Mouse (Mus musculus): ENCODE measurements around the gene Gimap1. TPM values are rescaled to one million over a fixed set of nuclear protein-coding genes. Genes with fewer than 3 reads are reported as not detected.

Gene Gimap1
- total and polyA plus RNA-seq, 3 experiments = not detected

DNA sequence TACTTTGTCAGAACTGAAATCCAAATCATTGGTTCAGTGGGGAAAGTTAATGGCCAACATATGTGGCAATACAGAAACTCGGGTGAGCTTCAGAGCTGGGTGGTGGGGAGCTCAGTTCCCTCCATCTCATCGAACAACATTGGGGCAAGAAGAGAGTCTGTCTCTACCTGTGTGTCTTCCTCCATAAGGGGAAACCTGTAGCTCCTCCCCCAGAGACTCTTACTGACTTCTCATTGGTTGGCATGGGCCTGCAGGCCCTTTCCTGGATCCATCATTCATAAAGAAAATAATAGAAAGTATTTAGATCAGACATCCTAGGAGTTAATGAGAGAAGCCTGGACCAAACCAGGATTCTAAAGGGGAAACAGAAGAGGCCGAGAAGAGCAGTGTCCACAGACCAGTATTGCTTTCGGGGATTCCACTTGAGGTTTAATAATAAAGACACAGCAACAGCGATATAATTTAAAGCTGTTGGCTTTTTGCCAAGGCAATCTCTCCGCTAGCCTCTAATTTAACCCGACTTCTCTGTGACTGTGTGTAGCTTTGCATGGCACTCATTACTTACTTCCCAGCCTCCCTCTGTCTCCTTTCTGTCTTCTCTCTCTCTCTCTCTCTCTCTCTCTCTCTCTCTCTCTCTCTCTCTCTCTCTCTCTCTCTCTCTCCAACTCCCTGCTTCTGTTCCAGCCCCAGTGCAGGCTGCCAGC, 24.9 kb downstream of the Gimap1 start:
- H3K4me1 ChIP-seq (ENCODE audit: control insufficient read depth in 1 of 2, insufficient read depth in 2 of 2, low read length in 2 of 2) = no peaks in the 10 kb centered on the region
- no peak overlapping the region for H3K4me3 ChIP-seq (ENCODE audit: control insufficient read depth in 1 of 2, insufficient read depth in 1 of 2, low read depth in 2 of 2, low read length in 2 of 2)
- no peaks in the 10 kb centered on the region for H3K79me2 ChIP-seq (ENCODE audit: control insufficient read depth, insufficient read depth, low read length, poor library complexity)
- no peak for DNase-seq (ENCODE audit: low read depth, low spot score)
- no peaks in the 10 kb centered on the region for H3K27me3 ChIP-seq (ENCODE audit: control insufficient read depth in 1 of 2, insufficient read depth in 2 of 2, low read length in 2 of 2)
- no peak overlapping the region for H3K27ac ChIP-seq (ENCODE audit: control insufficient read depth, low read depth, low read length)
- TF ChIP-seq RAD21 (IDR thresholded peaks at IDR 0.05; ENCODE audit: low read depth, low read length) (no peak), RCOR1 (IDR thresholded peaks at IDR 0.05; ENCODE audit: low read depth, low read length) (no peak), ZMIZ1 (IDR thresholded peaks at IDR 0.05; ENCODE audit: low read depth, low read length) (no peak)
- H3K9me3 ChIP-seq (replicated peaks; ENCODE audit: insufficient read depth, low read length) = no peaks in the 10 kb centered on the region
- no peak overlapping the region for H3K9ac ChIP-seq (ENCODE audit: control insufficient read depth, low read depth, low read length, poor library complexity, severe bottlenecking)
- no peaks in the 10 kb centered on the region for H3K36me3 ChIP-seq (ENCODE audit: control insufficient read depth in 1 of 2, insufficient read depth in 2 of 2, low read length in 2 of 2)

DNA sequence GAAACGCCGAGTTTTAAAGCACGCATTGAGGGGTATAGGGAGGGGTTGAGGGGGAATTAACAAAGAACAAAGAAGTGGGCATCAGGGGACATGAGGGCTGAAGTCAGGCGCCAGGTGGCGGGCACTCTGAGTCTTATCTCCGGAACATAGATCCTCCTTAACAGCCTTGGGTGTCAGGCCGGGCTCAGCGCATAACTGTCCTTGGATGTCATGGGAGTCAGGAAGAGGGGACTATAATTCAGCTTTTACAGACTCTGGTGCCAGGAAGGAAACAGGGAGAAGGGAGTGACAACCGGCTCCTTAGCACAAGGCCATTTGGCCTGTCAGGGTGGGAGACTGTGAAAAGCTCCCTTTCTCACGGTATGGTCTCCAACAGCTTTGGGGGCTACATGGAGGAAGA, 25.6 kb downstream of the Gimap1 start:
- H3K9me3 ChIP-seq (replicated peaks; ENCODE audit: insufficient read depth, low read length) = no peaks in the 10 kb centered on the region
- H3K4me3 ChIP-seq (ENCODE audit: control insufficient read depth in 1 of 2, insufficient read depth in 1 of 2, low read depth in 2 of 2, low read length in 2 of 2) = no peak overlapping the region
- H3K9ac ChIP-seq (ENCODE audit: control insufficient read depth, low read depth, low read length, poor library complexity, severe bottlenecking) = no peak overlapping the region
- H3K4me1 ChIP-seq (ENCODE audit: control insufficient read depth in 1 of 2, insufficient read depth in 2 of 2, low read length in 2 of 2) = no peaks in the 10 kb centered on the region
- no peaks in the 10 kb centered on the region for H3K36me3 ChIP-seq (ENCODE audit: control insufficient read depth in 1 of 2, insufficient read depth in 2 of 2, low read length in 2 of 2)
- DNase-seq (ENCODE audit: low read depth, low spot score) = no peak
- no peak for TF ChIP-seq KAT2A (conservative IDR thresholded peaks at IDR 0.05; ENCODE audit: low read depth, low read length)
- TF ChIP-seq EP300 (IDR thresholded peaks at IDR 0.05; ENCODE audit: low read depth in 1 of 2, low read length in 2 of 2) = no peak
- TF ChIP-seq ZC3H11A (IDR thresholded peaks at IDR 0.05; ENCODE audit: low read depth, low read length) = no peak
- TF ChIP-seq MAFK (IDR thresholded peaks at IDR 0.05; ENCODE audit: borderline replicate concordance, low read depth, low read length) = no peak
- TF ChIP-seq CHD2 (IDR thresholded peaks at IDR 0.05; ENCODE audit: low read length) = no peak
- no peak for TF ChIP-seq USF2 (IDR thresholded peaks at IDR 0.05; ENCODE audit: borderline replicate concordance in 1 of 2, insufficient read depth in 1 of 2, low read depth in 1 of 2, low read length in 2 of 2)
- TF ChIP-seq NRF1 (IDR thresholded peaks at IDR 0.05; ENCODE audit: insufficient read depth, low read depth, low read length, poor library complexity, severe bottlenecking) = no peak
- no peak for TF ChIP-seq SIN3A (IDR thresholded peaks at IDR 0.05; ENCODE audit: low read length)
- no peak for TF ChIP-seq ZMIZ1 (IDR thresholded peaks at IDR 0.05; ENCODE audit: low read depth, low read length)
- TF ChIP-seq RAD21 (IDR thresholded peaks at IDR 0.05; ENCODE audit: low read depth, low read length) = no peak
- no peak for TF ChIP-seq POLR2AphosphoS2 (IDR thresholded peaks at IDR 0.05; ENCODE audit: low read length)
- no peak for TF ChIP-seq CTCF (IDR thresholded peaks at IDR 0.05 in 2 of 3, conservative IDR thresholded peaks at IDR 0.05 in 1 of 3; ENCODE audit: control insufficient read depth in 1 of 3, insufficient read depth in 1 of 3, low read depth in 2 of 3, low read length in 3 of 3, poor library complexity in 1 of 3, severe bottlenecking in 1 of 3)
- TF ChIP-seq POLR2A (IDR thresholded peaks at IDR 0.05; ENCODE audit: control insufficient read depth in 1 of 2, insufficient read depth in 1 of 2, low read depth in 1 of 2, low read length in 2 of 2, poor library complexity in 1 of 2) = no peak
- no peak for TF ChIP-seq ZKSCAN1 (IDR thresholded peaks at IDR 0.05; ENCODE audit: low read depth, low read length)
- no peak for TF ChIP-seq HCFC1 (IDR thresholded peaks at IDR 0.05; ENCODE audit: low read depth, low read length)
- no peak for TF ChIP-seq MXI1 (IDR thresholded peaks at IDR 0.05; ENCODE audit: low read depth, low read length)
- no peak for TF ChIP-seq BHLHE40 (IDR thresholded peaks at IDR 0.05; ENCODE audit: borderline replicate concordance, low read depth, low read length)
- H3K79me2 ChIP-seq (ENCODE audit: control insufficient read depth, insufficient read depth, low read length, poor library complexity) = no peaks in the 10 kb centered on the region
- no peak overlapping the region for H3K27ac ChIP-seq (ENCODE audit: control insufficient read depth, low read depth, low read length)
- no peaks in the 10 kb centered on the region for H3K27me3 ChIP-seq (ENCODE audit: control insufficient read depth in 1 of 2, insufficient read depth in 2 of 2, low read length in 2 of 2)
